Mouse (Mus musculus) thymus, adult 2 months (tissue): ENCODE measurements around the gene Lrrc8a. TPM values are rescaled to one million over a fixed set of nuclear protein-coding genes. Genes with fewer than 3 reads are reported as not detected.

Source experiments
- DNase-seq: peaks from one replicate; pipeline ENCODE4 v3.0.0; 2021
- H3K27ac ChIP-seq: fragments of 200-500 bp; 2 replicates; pipeline ENCODE4 v1.5.1; 2012; ENCODE audit warnings: low read length, control low read depth; ENCODE audit not compliant: control insufficient read depth, insufficient read depth
- H3K27me3 ChIP-seq: fragments of 200-500 bp; 2 replicates; pipeline ENCODE4 v1.6.1; 2012; ENCODE audit warnings: mild to moderate bottlenecking, low read length, moderate library complexity, mixed read lengths; ENCODE audit not compliant: control insufficient read depth, insufficient read depth
- H3K36me3 ChIP-seq: fragments of 200-500 bp; 2 replicates; pipeline ENCODE4 v1.6.1; 2012; ENCODE audit warnings: mild to moderate bottlenecking, low read length, moderate library complexity; ENCODE audit not compliant: control insufficient read depth, insufficient read depth
- H3K4me1 ChIP-seq: fragments of 200-500 bp; replicated peaks from 2 replicates; pipeline ENCODE4 v1.6.1; 2012; ENCODE audit warnings: low read length; ENCODE audit not compliant: control insufficient read depth, insufficient read depth
- H3K4me3 ChIP-seq: fragments of 200-500 bp; 2 replicates; pipeline ENCODE4 v1.5.1; 2012; ENCODE audit warnings: mild to moderate bottlenecking, low read length, control low read depth, moderate library complexity; ENCODE audit not compliant: control insufficient read depth, insufficient read depth
- CTCF ChIP-seq: fragments of 200-500 bp; IDR thresholded peaks from 2 replicates; pipeline ENCODE4 v1.5.1; 2012; ENCODE audit warnings: mild to moderate bottlenecking, control low read depth, low read length, moderate library complexity, borderline replicate concordance; ENCODE audit not compliant: control insufficient read depth, poor library complexity, insufficient read depth; ENCODE audit errors: extremely low read depth
- POLR2A ChIP-seq: fragments of 200-500 bp; IDR thresholded peaks from 2 replicates; pipeline ENCODE4 v1.6.1; 2012; ENCODE audit warnings: mild to moderate bottlenecking, low read length, control low read depth, moderate library complexity; ENCODE audit not compliant: control insufficient read depth, poor library complexity, insufficient read depth; ENCODE audit errors: extremely low read depth
- WGBS: fragments of 180-500 bp; shearing (Covaris S2); methylation state at CpG from one replicate; pipeline ENCODE4 v1.1.7; 2018; 5-methylcytosine and 5-hydroxymethylcytosine counted together
- polyA plus RNA-seq: library from polyadenylated mRNA; depleted of rRNA; stranded (reverse); fragments of >200 nt; gene quantifications from 2 replicates; pipeline ENCODE4 v1.2.3, GENCODE M21; 2012

Lrrc8a gene
- polyA plus RNA-seq, 1 experiment, result 27.3 TPM

DNA sequence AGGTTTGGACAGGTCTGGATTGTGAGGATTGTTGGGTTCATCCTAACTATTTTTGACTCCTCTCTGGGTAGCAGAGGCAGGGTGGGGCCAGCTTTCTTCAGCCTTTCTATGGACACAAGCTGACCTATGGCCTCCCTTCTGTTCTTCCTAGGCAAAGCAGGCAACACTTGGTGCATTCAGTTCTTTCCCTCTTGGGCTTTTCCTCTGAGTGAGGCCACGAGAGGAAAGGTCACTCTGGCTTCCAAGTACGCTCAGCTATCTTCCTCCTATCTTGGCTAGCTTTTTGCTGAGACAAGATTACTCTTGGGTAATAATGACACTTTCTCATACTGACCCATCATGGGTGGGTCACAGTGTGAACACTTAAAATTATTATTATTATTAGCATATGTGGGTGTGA, 45.7 kb downstream of the Lrrc8a start:
- Histone ChIP-seq H3K27me3 (no peaks in the 10 kb centered on the region), H3K36me3 (no peaks in the 10 kb centered on the region), H3K4me1 (peaks cover 17% of the 10 kb centered on the region), H3K27ac (no peak overlapping the region), H3K4me3 (no peak overlapping the region)
- DNase-seq, result no peak
- no peak for TF ChIP-seq CTCF
- TF ChIP-seq POLR2A, result no peak
- 96% methylated on average over 2 of the region's 2 CpGs for WGBS

DNA sequence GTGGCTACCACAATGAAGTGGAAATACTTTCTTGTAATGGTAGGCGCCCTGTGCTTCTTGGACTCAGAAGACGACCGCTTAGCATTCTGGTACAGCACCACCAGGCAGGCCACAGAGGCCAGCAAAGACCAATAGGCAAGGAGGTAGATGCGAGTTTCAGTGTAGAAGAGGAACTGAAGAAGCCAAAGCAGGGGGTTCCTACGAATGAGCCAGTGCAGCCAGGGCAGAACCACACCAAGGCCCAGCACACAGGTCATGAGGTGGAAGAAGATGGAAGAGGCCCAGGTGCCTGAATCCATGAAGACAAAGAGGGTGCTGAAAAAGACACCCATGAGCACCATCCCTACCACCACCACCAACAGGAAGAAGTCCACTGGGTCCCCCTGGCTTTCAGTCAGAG, 47.5 kb downstream of the Lrrc8a start:
- 87% methylated on average over 5 of the region's 5 CpGs for WGBS
- Histone ChIP-seq H3K36me3 (no peaks in the 10 kb centered on the region), H3K27ac (no peak overlapping the region), H3K4me3 (no peak overlapping the region; the same call in 1 of the 2 replicates), H3K27me3 (no peaks in the 10 kb centered on the region), H3K4me1 (peaks cover 17% of the 10 kb centered on the region)
- no peak for DNase-seq
- TF ChIP-seq CTCF (no peak), POLR2A (no peak)

GRCm38 (mm10) chr2:30285416-30286181, 48.1 kb downstream of the Lrrc8a start:
- H3K4me1 ChIP-seq, result peaks cover 17% of the 10 kb centered on the region
- DNase-seq, result no peak

GRCm38 (mm10) chr2:30286192-30287026, 48.9 kb downstream of the Lrrc8a start, which contains the start of the genes Dolk and Nup188:
Gene Dolk, minus strand, starts transcription at chr2:30286334.
Gene Nup188, plus strand, starts transcription at chr2:30286397.
- Histone ChIP-seq H3K4me3 (peak within 1 kb of the TSS; percentile 80), H3K36me3 (no peaks in the 10 kb centered on the region), H3K27me3 (no peaks in the 10 kb centered on the region), H3K27ac (no peak within 1 kb of the TSS), H3K4me1 (peaks cover 17% of the 10 kb centered on the region)
- under 1% methylated on average over 59 of the region's 68 CpGs for WGBS
- TF ChIP-seq POLR2A (peak; percentile 86), CTCF (peak; percentile 60; the same call in 1 of the 2 replicates)
- DNase-seq, result peak; percentile 98

More at GRCm38 (mm10) chr2:30285416-30286181, 48.1 kb downstream of the Lrrc8a start:
- Histone ChIP-seq H3K4me3 (peak overlapping the region; percentile 80), H3K36me3 (no peaks in the 10 kb centered on the region), H3K27me3 (no peaks in the 10 kb centered on the region), H3K27ac (no peak overlapping the region)
- no peak for TF ChIP-seq CTCF
- TF ChIP-seq POLR2A, result no peak
- 17% methylated on average over 38 of the region's 38 CpGs for WGBS

GRCm38 (mm10) chr2:30287027-30287373, 49.5 kb downstream of the Lrrc8a start:
- Histone ChIP-seq H3K4me3 (peak overlapping the region; percentile 80), H3K27ac (no peak overlapping the region), H3K4me1 (peaks cover 17% of the 10 kb centered on the region), H3K27me3 (no peaks in the 10 kb centered on the region), H3K36me3 (no peaks in the 10 kb centered on the region)
- WGBS, result under 1% methylated on average over 10 of the region's 10 CpGs
- TF ChIP-seq POLR2A, result no peak
- TF ChIP-seq CTCF, result no peak
- peak; percentile 32 for DNase-seq

- H3K27ac ChIP-seq, result no peak overlapping the region
- no peaks in the 10 kb centered on the region for H3K27me3 ChIP-seq
- H3K36me3 ChIP-seq, result peaks cover 31% of the 10 kb centered on the region
- no peaks in the 10 kb centered on the region for H3K4me1 ChIP-seq
- WGBS, result 78% methylated on average over 3 of the region's 3 CpGs
- no peak for DNase-seq
- no peak overlapping the region for H3K4me3 ChIP-seq
- TF ChIP-seq POLR2A, result no peak
These were observed 62.0 kb downstream of the Lrrc8a start for GRCm38 (mm10) chr2:30299525-30299924.

- no peak overlapping the region for H3K4me3 ChIP-seq
- H3K4me1 ChIP-seq, result no peaks in the 10 kb centered on the region
- H3K27me3 ChIP-seq, result no peaks in the 10 kb centered on the region
- 95% methylated on average over 5 of the region's 5 CpGs for WGBS
- TF ChIP-seq CTCF (no peak), POLR2A (no peak)
- peaks cover 35% of the 10 kb centered on the region for H3K36me3 ChIP-seq
- H3K27ac ChIP-seq, result no peak overlapping the region
- DNase-seq, result no peak
These were observed 62.5 kb downstream of the Lrrc8a start for GRCm38 (mm10) chr2:30299966-30300365.
